Mouse (Mus musculus) liver, embryonic 13.5 days (tissue): ENCODE data around the gene Pip4k2a. TPM values are rescaled to one million over a fixed set of nuclear protein-coding genes. Genes with fewer than 3 reads are reported as not detected.

Experiments used
- ATAC-seq: fragments of 200-750 bp; cut with Nextera tagmentation; 2 replicates; pipeline ENCODE4 v1.8.0; 2017; ENCODE audit warnings: low read depth, mild to moderate bottlenecking, moderate number of reproducible peaks, moderate library complexity
- DNase-seq: peaks from one replicate; pipeline ENCODE4 v3.0.0; 2022
- H3K27ac ChIP-seq: fragments of 300-500 bp; sonication (generic); 2 replicates; pipeline ENCODE4 v1.5.1; 2015; ENCODE audit warnings: moderate library complexity, mild to moderate bottlenecking, inconsistent platforms
- H3K27me3 ChIP-seq: fragments of 300-500 bp; sonication (generic); 2 replicates; pipeline ENCODE4 v1.6.1; 2015; ENCODE audit warnings: mild to moderate bottlenecking, inconsistent platforms
- H3K36me3 ChIP-seq: fragments of 300-500 bp; sonication (generic); 2 replicates; pipeline ENCODE4 v1.6.1; 2015; ENCODE audit warnings: mild to moderate bottlenecking, inconsistent platforms
- H3K4me1 ChIP-seq: fragments of 300-500 bp; sonication (generic); replicated peaks from 2 replicates; pipeline ENCODE4 v1.6.1; 2015; ENCODE audit warnings: inconsistent platforms
- H3K4me2 ChIP-seq: fragments of 300-500 bp; sonication (generic); 2 replicates; pipeline ENCODE4 v1.6.1; 2015; ENCODE audit warnings: inconsistent platforms, mild to moderate bottlenecking, moderate library complexity
- H3K4me3 ChIP-seq: fragments of 300-500 bp; sonication (generic); replicated peaks from 2 replicates; pipeline ENCODE4 v1.5.1; 2015; ENCODE audit warnings: mild to moderate bottlenecking, inconsistent platforms
- H3K9ac ChIP-seq: fragments of 300-500 bp; sonication (generic); 2 replicates; pipeline ENCODE4 v1.6.1; 2015; ENCODE audit warnings: mild to moderate bottlenecking, inconsistent platforms
- H3K9me3 ChIP-seq: fragments of 300-500 bp; sonication (generic); replicated peaks from 2 replicates; pipeline ENCODE4 v1.6.1; 2016; ENCODE audit warnings: inconsistent platforms
- WGBS: fragments of 180-500 bp; shearing (Covaris S2); methylation state at CpG from one replicate; pipeline ENCODE4 v1.1.7; 2015; ENCODE audit not compliant: insufficient replicate concordance; 5-methylcytosine and 5-hydroxymethylcytosine counted together
- polyA plus RNA-seq: library from polyadenylated mRNA; unstranded; fragments of >200 nt; fragmentation: Nextera tagmentation; extraction: Ambion mirVana; gene quantifications from 2 replicates; pipeline ENCODE4 v1.2.1, GENCODE M21; 2015

The Pip4k2a gene
- polyA plus RNA-seq, 1 experiment from 2014 or later, result 15.8 TPM

- Histone ChIP-seq H3K4me1 (peaks cover 77% of the 10 kb centered on the region), H3K4me3 (no peak overlapping the region), H3K9me3 (no peaks in the 10 kb centered on the region), H3K27ac (no peak overlapping the region), H3K36me3 (no peaks in the 10 kb centered on the region), H3K9ac (no peak overlapping the region), H3K27me3 (no peaks in the 10 kb centered on the region), H3K4me2 (no peak overlapping the region)
- ATAC-seq, result no peak
- no peak for DNase-seq
- 71% methylated on average over 13 of the region's 13 CpGs for WGBS
Measured at GRCm38 (mm10) chr2:18963286-18964040, 34.5 kb downstream of the Pip4k2a start.

- no peak for DNase-seq
- no peak overlapping the region for H3K4me2 ChIP-seq
- no peak overlapping the region for H3K4me3 ChIP-seq
- H3K36me3 ChIP-seq, result no peaks in the 10 kb centered on the region
- WGBS, result 47% methylated on average over 3 of the region's 3 CpGs
- no peaks in the 10 kb centered on the region for H3K9me3 ChIP-seq
- H3K9ac ChIP-seq, result no peak overlapping the region
- no peak overlapping the region for H3K27ac ChIP-seq
- peaks cover 79% of the 10 kb centered on the region for H3K4me1 ChIP-seq
- H3K27me3 ChIP-seq, result no peaks in the 10 kb centered on the region
- no peak for ATAC-seq
Measured at GRCm38 (mm10) chr2:18962502-18962901, 35.4 kb downstream of the Pip4k2a start.

- Histone ChIP-seq H3K9ac (no peak overlapping the region), H3K9me3 (no peaks in the 10 kb centered on the region), H3K27ac (no peak overlapping the region), H3K27me3 (no peaks in the 10 kb centered on the region), H3K4me2 (no peak overlapping the region), H3K4me1 (peaks cover 82% of the 10 kb centered on the region), H3K36me3 (no peaks in the 10 kb centered on the region), H3K4me3 (no peak overlapping the region)
- DNase-seq (no peak), ATAC-seq (no peak)
- 67% methylated on average over 7 of the region's 7 CpGs for WGBS
Measured at GRCm38 (mm10) chr2:18960376-18960973, 37.5 kb downstream of the Pip4k2a start.

- Histone ChIP-seq H3K27ac (peak overlapping the region; percentile 35; the same call in 1 of the 2 replicates), H3K36me3 (no peaks in the 10 kb centered on the region), H3K4me3 (no peak overlapping the region), H3K27me3 (no peaks in the 10 kb centered on the region), H3K9me3 (no peaks in the 10 kb centered on the region), H3K9ac (no peak overlapping the region), H3K4me1 (peaks cover 88% of the 10 kb centered on the region), H3K4me2 (no peak overlapping the region)
- 67% methylated on average over 5 of the region's 5 CpGs for WGBS
- ATAC-seq, result no peak
- DNase-seq, result no peak
Measured at GRCm38 (mm10) chr2:18959558-18959957, 38.4 kb downstream of the Pip4k2a start.

GRCm38 (mm10) chr2:18959008-18959407 is 38.9 kb downstream of the Pip4k2a start:
- Histone ChIP-seq H3K9ac (no peak overlapping the region), H3K27ac (peak overlapping the region; percentile 35), H3K9me3 (no peaks in the 10 kb centered on the region), H3K4me1 (peaks cover 94% of the 10 kb centered on the region), H3K27me3 (no peaks in the 10 kb centered on the region), H3K4me3 (no peak overlapping the region), H3K4me2 (0 out of 2 replicates have a peak overlapping the region, but pooled peaks have one; percentile 1), H3K36me3 (no peaks in the 10 kb centered on the region)
- DNase-seq (no peak), ATAC-seq (no peak)
- 43% methylated on average over 6 of the region's 6 CpGs for WGBS

GRCm38 (mm10) chr2:18958501-18958900 is 39.4 kb downstream of the Pip4k2a start:
- DNase-seq (no peak), ATAC-seq (no peak)
- no peak overlapping the region for H3K4me3 ChIP-seq
- no peaks in the 10 kb centered on the region for H3K27me3 ChIP-seq
- H3K4me2 ChIP-seq, result 0 out of 2 replicates have a peak overlapping the region, but pooled peaks have one; percentile 1
- H3K4me1 ChIP-seq, result peaks cover 94% of the 10 kb centered on the region
- no peak overlapping the region; the same call in 1 of the 2 replicates for H3K9ac ChIP-seq
- no peaks in the 10 kb centered on the region for H3K9me3 ChIP-seq
- H3K27ac ChIP-seq, result peak overlapping the region; percentile 35
- H3K36me3 ChIP-seq, result no peaks in the 10 kb centered on the region
- WGBS, result 61% methylated on average over 5 of the region's 5 CpGs

GRCm38 (mm10) chr2:18958044-18958443 is 39.9 kb downstream of the Pip4k2a start:
- Histone ChIP-seq H3K9ac (no peak overlapping the region), H3K4me3 (no peak overlapping the region), H3K4me1 (peaks cover 94% of the 10 kb centered on the region), H3K36me3 (no peaks in the 10 kb centered on the region), H3K27me3 (no peaks in the 10 kb centered on the region), H3K9me3 (no peaks in the 10 kb centered on the region), H3K4me2 (no peak overlapping the region), H3K27ac (peak overlapping the region; percentile 35; the same call in 1 of the 2 replicates)
- WGBS, result 71% methylated on average over 9 of the region's 9 CpGs
- DNase-seq (no peak), ATAC-seq (no peak)

- peak overlapping the region; percentile 77 for H3K27ac ChIP-seq
- DNase-seq (no peak), ATAC-seq (no peak)
- H3K4me3 ChIP-seq, result no peak overlapping the region
- no peaks in the 10 kb centered on the region for H3K9me3 ChIP-seq
- H3K9ac ChIP-seq, result no peak overlapping the region
- H3K4me1 ChIP-seq, result peaks cover 94% of the 10 kb centered on the region
- WGBS, result 51% methylated on average over 7 of the region's 7 CpGs
- no peaks in the 10 kb centered on the region for H3K27me3 ChIP-seq
- H3K4me2 ChIP-seq, result no peak overlapping the region; the same call in 1 of the 2 replicates
- no peaks in the 10 kb centered on the region for H3K36me3 ChIP-seq
Measured at GRCm38 (mm10) chr2:18957459-18957858, 40.5 kb downstream of the Pip4k2a start.

GRCm38 (mm10) chr2:18956945-18957344 is 41.0 kb downstream of the Pip4k2a start:
- Histone ChIP-seq H3K4me1 (peaks cover 94% of the 10 kb centered on the region), H3K4me3 (no peak overlapping the region), H3K27me3 (no peaks in the 10 kb centered on the region), H3K9ac (0 out of 2 replicates have a peak overlapping the region, but pooled peaks have one; percentile 19), H3K9me3 (no peaks in the 10 kb centered on the region), H3K27ac (peak overlapping the region; percentile 77), H3K36me3 (no peaks in the 10 kb centered on the region), H3K4me2 (peak overlapping the region; percentile 37)
- WGBS, result 8% methylated on average over 7 of the region's 7 CpGs
- ATAC-seq (no peak; the same call in 1 of the 2 replicates), DNase-seq (no peak)

GRCm38 (mm10) chr2:18956424-18956823 is 41.5 kb downstream of the Pip4k2a start:
- Histone ChIP-seq H3K9ac (0 out of 2 replicates have a peak overlapping the region, but pooled peaks have one; percentile 7), H3K4me3 (no peak overlapping the region), H3K27me3 (no peaks in the 10 kb centered on the region), H3K9me3 (no peaks in the 10 kb centered on the region), H3K4me2 (peak overlapping the region; percentile 37; the same call in 1 of the 2 replicates), H3K4me1 (peaks cover 93% of the 10 kb centered on the region), H3K27ac (peak overlapping the region; percentile 77), H3K36me3 (no peaks in the 10 kb centered on the region)
- ATAC-seq (no peak), DNase-seq (no peak)
- 47% methylated on average over 3 of the region's 3 CpGs for WGBS

- H3K27ac ChIP-seq, result peak overlapping the region; percentile 77
- DNase-seq, result no peak
- peaks cover 98% of the 10 kb centered on the region for H3K4me1 ChIP-seq
- peak overlapping the region; percentile 37 for H3K4me2 ChIP-seq
- no peak overlapping the region for H3K4me3 ChIP-seq
- peak; percentile 27; the same call in 1 of the 2 replicates for ATAC-seq
- peak overlapping the region; percentile 52 for H3K9ac ChIP-seq
- no peaks in the 10 kb centered on the region for H3K36me3 ChIP-seq
- H3K27me3 ChIP-seq, result no peaks in the 10 kb centered on the region
- no peaks in the 10 kb centered on the region for H3K9me3 ChIP-seq
- 50% methylated on average over 13 of the region's 13 CpGs for WGBS
Measured at GRCm38 (mm10) chr2:18955671-18956070, 42.3 kb downstream of the Pip4k2a start.
